Mouse (Mus musculus): ENCODE measurements at regions not wholly inside any gene's neighbourhood (a gene's known extent, or its start where the extent isn't known, plus 50 kb on each side); places are given as distances from the start of the nearest gene placed in this dataset.

DNA sequence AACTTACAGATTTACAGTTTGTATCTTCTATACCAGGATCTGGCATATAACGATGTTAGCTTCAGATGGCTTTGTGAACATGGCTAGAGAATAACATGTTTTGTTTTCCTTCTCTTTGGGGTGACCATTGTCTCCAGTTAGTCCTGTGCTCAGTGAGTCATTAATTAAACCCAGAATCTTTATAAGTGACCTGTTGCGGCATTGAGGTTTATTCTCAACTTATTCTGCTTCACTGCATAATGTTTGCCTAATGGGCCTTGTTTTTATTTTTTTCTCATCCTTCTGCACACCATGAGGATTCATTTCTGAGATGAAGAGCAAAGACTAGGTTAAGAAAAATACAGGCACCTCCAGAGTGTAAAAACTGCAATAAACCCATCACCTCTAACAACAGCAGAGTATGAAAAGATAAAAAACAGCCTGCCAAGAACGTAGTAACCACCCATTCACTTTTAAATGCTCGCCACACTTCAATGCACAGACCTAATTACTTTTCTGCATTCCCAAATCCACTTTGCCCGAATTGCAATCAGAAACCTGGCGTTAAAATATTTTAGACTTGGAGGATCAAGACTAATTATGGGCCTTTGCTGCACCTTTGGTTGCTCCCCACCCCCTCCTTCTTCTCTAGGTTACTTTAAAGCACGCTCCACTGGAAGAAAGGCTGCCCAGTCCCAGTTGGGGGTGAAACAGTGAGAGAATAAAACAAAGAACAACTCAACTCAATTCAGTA is 381.5 kb upstream of the Nr2f1 start:
- no peak for DNase-seq (ENCODE audit: low read depth, low spot score)

- DNase-seq (ENCODE audit: low read depth, low spot score), result no peak
Measured at GRCm38 (mm10) chr13:78577497-78577896, 377.9 kb upstream of the Nr2f1 start.

GRCm38 (mm10) chr13:78576300-78577296 is 377.0 kb upstream of the Nr2f1 start:
- no peak for DNase-seq (ENCODE audit: low read depth, low spot score)

DNA sequence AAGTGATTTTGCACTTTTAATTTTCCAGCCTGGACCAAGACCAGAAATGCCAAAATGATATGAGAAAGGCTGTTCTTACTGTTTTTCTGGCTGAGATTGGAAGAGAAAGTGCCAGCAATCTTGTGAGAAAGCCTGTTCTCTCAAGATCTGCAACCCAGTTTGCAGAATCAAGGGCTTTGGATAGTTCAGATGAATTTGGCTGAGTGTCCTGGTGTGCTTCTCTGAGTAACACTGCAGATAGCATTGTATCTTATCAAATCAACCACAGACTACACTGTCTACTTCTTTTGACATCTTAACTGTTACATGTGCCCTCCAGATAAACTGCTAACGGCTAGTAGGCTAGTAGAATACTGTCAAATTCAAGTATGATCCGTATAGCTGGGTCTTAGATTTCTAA is 371.5 kb upstream of the Nr2f1 start:
- DNase-seq (ENCODE audit: low read depth, low spot score), result no peak

DNA sequence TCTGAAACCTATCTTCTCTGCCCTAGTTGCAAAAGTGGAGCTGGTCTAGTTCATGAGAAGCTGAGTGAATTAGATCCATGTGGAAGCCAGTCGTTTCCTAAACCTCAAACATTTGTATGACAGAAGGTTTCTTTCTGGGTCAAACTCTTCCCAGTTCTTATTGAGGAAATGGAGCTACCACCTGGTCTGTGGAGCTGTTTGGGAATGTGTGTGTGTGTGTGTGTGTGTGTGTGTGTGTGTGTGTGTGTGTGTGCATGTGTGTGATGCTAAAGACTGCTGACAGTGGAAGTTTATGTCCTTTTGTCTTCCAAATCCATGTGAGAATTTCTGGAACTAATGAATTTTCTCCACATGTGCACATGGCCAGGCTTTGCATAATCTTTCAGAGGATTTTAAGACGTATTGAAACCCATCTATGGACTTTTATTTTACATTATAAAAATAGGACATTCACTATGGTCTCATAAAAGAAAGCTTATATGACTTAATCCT is 324.9 kb upstream of the Nr2f1 start:
- DNase-seq (ENCODE audit: low read depth, low spot score), result peak; percentile 14

DNA sequence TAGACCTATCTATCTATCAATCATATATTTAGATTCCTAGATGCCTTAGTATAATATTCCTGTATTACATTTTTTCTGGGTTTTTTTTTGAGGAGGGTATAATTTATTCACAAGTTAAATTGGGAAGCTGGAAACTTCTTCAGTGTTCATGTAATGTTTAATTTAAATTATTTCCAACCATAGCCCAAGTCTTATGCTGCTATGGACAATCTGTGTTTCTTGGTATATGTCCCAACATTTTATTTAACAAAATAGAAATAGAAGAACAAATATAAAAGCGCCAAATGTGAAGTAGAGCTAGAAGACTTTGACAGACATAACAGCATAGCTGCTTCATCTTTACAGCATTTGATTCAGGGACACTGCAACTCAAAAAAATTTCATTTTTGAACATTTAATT is 321.2 kb upstream of the Nr2f1 start:
- no peak for DNase-seq (ENCODE audit: low read depth, low spot score)

DNA sequence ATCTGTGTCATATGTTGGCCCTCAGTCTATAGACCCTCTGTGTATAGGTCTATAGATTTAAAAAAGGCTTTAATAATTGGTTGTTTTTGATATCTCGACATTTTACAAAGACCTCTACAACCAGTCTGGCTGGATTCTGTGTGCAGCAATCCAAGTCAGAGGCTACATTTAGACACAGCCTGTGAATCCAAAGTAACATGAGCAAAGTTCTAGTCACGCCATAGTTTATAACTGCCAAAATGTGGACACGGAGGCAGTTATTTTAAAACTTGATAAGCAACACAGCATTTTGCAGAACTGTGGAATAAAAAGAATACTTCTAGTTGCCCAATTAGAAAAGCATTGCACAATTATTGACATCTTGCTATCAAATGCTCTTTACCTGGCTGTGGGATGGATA is 320.6 kb upstream of the Nr2f1 start:
- DNase-seq (ENCODE audit: low read depth, low spot score), result no peak

GRCm38 (mm10) chr13:78500551-78500950 is 301.0 kb upstream of the Nr2f1 start:
- no peak for DNase-seq (ENCODE audit: low read depth, low spot score)

GRCm38 (mm10) chr13:78483760-78484357 is 284.3 kb upstream of the Nr2f1 start:
- no peak for DNase-seq (ENCODE audit: low read depth, low spot score)

GRCm38 (mm10) chr13:78482929-78483759 is 283.6 kb upstream of the Nr2f1 start:
- DNase-seq (ENCODE audit: low read depth, low spot score), result no peak

DNA sequence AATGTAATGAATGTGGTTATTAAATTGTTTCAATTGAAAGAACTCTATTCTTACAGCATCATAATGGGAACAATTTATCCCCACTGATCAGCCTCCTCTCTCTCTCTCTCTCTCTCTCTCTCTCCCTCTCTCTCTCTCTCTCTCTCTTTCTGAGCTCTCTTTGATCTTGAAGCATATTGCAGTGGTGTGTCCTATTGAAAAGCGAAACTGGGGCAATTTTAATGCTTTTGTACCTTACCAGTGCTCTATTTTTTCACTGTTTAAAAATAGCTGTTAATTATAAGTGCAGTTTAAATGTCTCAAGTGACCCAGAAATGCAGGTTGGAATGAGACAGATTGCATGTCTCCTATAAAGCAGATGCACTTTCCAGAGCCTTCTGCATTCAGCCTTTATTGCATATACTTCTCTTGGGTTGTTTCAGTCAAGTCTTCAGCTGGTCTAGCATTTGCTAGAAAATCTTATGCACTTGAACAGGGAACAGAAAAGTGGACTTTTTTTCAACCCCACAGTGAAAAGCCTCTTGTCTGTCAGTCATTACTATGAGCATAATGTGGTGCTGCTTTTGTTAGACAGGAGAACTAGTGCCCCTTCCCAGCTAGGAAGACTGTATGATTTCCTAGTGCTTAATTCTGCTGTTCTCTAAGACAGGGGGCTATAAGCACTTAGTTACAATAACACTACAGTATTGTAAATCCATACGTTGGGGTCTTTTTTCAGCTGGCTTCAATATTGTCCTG is 251.9 kb upstream of the Nr2f1 start:
- DNase-seq (ENCODE audit: low read depth, low spot score), result no peak

DNA sequence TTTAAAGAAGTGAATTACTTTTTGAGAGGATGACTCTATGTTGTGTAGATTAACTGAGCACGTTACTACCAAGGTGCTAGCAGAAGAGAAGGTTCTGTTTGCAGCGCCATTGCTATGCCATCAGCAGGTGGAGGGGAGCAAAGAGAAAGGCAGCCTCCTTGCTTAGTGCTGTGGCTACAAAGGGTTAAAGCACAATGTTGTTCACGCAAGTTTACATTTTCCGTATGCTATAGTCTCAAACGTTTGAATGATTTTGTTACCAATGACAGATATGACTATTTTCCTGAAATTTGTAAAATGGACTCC is 247.1 kb upstream of the Nr2f1 start:
- no peak for DNase-seq (ENCODE audit: low read depth, low spot score)

DNA sequence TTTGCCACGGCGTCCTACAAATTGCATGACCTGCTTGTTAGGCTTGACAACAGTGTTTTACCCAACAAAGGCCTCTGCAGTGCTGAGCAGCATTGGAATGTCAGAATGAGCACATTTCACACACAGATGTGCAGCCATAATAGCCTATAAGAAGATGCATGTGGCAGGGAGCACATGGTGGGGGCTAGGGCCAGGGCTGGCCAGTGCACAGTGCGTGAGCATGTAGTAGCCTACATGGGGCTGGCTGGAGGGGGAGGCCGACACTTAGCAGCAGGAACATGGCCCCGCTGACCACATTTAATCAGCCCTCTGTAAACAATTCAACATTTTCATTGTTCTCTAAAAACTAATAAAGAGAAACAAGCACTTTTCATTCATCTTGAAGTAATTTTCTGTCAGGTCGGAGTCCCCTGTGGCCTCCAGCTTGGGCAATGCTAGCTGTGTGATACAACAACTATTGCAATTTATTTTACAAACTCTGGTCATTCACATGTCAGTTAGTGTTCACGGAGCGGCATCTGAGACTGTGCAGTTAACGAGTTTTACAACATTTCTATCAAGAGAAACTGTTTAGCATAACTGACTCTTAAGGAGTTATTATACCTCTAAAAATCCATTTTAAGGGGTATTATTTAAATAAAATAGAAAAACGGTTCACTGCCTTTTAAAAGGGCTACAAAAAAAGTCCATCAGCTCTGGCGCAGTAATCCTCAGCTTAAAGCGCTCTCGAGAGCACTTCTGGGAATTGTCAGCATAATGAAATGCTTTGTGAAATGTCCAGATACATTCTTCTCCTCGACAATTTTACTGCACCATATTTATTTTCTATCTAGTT is 246.6 kb upstream of the Nr2f1 start:
- peak; percentile 52 for DNase-seq (ENCODE audit: low read depth, low spot score)

DNA sequence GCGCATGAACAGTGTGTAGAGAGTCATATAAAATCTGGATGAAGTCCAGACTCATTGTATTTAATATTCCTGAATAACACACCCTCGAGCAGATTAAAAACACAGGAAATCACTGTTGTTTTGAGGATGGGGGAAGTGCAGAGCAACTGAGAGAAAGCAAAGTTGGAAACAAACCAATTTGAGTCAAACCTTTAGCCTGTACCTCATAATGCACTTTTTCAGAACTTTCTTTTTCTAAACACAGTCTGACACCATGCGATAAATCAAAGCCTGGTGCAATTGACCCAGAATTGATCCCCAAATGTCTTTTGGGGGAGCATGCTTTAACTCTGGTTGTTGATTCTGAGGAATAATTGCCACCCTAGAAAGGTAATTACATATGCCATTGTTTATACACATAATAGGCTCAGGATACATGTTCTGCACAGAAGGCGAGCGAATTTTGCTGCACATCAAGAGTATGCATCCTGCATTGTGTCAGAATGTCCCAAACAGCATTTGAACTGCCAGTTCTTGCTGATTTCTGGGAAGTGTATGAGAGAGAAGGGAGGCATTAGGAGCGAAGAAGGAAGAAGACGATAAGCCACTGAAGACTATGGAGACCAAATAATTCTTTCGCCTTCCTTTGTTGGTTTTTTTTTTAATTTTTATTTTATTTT is 245.3 kb upstream of the Nr2f1 start:
- DNase-seq (ENCODE audit: low read depth, low spot score), result no peak

- no peak for DNase-seq (ENCODE audit: low read depth, low spot score)
Measured at GRCm38 (mm10) chr13:78428469-78428868, 228.9 kb upstream of the Nr2f1 start.

- DNase-seq (ENCODE audit: low read depth, low spot score), result no peak
Measured at GRCm38 (mm10) chr13:78428084-78428445, 228.5 kb upstream of the Nr2f1 start.

DNA sequence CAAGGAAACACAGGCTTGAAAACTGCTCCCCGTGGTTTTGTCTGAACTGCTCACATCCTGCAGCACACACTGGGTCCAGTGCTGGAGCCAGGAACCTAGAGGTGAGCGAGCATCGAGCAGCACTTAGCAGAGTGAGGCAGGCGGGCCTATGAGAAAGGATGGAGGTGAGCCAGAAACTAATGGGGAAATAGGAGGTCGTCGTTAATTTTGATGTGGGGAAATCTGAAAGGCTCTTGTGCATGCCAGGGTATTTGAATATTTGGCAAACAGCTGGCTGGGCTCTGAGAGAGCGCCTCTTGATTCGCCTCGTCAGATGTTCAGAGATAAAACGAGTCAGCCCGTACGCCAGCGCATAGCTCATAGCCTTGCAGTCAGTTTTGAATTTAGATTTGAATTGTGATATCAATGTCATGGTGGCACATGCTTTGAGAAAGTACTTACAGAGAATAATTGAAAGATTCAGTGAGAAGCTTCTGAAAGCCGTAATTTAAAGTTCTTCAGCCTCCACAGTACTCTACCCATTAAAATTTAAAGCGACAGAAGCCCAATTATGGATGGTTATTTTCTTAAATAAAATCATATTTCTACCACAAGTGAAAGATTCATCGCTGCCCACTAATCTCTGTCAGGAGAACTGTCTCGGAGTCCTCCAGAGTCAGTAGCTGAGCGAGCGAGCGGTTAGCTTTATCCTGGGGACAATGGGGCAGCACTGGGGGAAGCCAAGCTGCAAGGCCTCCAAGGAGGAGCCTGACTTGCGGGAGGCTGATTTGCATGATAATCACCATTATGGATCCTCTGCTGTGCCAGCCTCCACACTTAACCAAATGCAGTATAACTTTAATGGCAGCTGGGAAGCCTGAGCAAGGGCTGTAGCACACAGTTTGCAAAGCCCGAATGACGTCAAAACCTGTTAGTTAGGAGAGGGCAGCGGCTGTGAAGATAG is 227.9 kb upstream of the Nr2f1 start:
- peak; percentile 29 for DNase-seq (ENCODE audit: low read depth, low spot score)

GRCm38 (mm10) chr13:78426306-78426921 is 226.9 kb upstream of the Nr2f1 start:
- DNase-seq (ENCODE audit: low read depth, low spot score), result no peak

Data from forelimb bud, embryonic 11.5 days (tissue).